Comparison of ENCODE assay signal across 8 mouse cellular contexts in genomic region chr16:17797812-17798311, GRCm38 (mm10). TPM values are rescaled to one million over a fixed set of nuclear protein-coding genes. Genes with fewer than 3 reads are reported as not detected.
DNase-seq lines count a peak whose midpoint lies in the region; ATAC-seq lines count a peak whose summit lies in the region.

No protein-coding gene starts in this region.

- ATAC-seq in lung, embryonic 16.5 days (ENCODE audit: low read depth), result peak; percentile 8
- 0 out of 2 replicates have a peak, but pooled peaks have one; percentile 3 for ATAC-seq in embryonic facial prominence, embryonic 11.5 days (replicated peaks; ENCODE audit: insufficient number of reproducible peaks, low FRiP score, low TSS enrichment, low read depth)
- no peak for ATAC-seq in hindbrain, embryonic 14.5 days (ENCODE audit: low FRiP score)
- 0 out of 2 replicates have a peak, but pooled peaks have one; percentile 1 for ATAC-seq in midbrain, embryonic 15.5 days (replicated peaks)

- H3K27ac ChIP-seq in lung, embryonic 16.5 days (ENCODE audit: low read length), result peak overlapping the region; percentile 97
- peak overlapping the region; percentile 94 for H3K27ac ChIP-seq in embryonic facial prominence, embryonic 11.5 days (replicated peaks; ENCODE audit: low read depth, low read length)
- no peak overlapping the region for H3K27ac ChIP-seq in hindbrain, embryonic 14.5 days
- no peak overlapping the region for H3K27ac ChIP-seq in midbrain, embryonic 15.5 days

- H3K36me3 ChIP-seq in lung, embryonic 16.5 days (ENCODE audit: control insufficient read depth, insufficient read depth, low read length), result no peaks in the 10 kb centered on the region
- no peaks in the 10 kb centered on the region; the same call in 1 of the 2 replicates for H3K36me3 ChIP-seq in embryonic facial prominence, embryonic 11.5 days (replicated peaks; ENCODE audit: control insufficient read depth, insufficient read depth, low read depth, low read length)
- H3K36me3 ChIP-seq in hindbrain, embryonic 14.5 days (replicated peaks; ENCODE audit: control insufficient read depth, insufficient read depth), result peaks cover 7% of the 10 kb centered on the region; the same call in 1 of the 2 replicates
- peaks cover 3% of the 10 kb centered on the region; the same call in 1 of the 2 replicates for H3K36me3 ChIP-seq in midbrain, embryonic 15.5 days (replicated peaks)

- H3K9me3 ChIP-seq in lung, embryonic 16.5 days (ENCODE audit: control insufficient read depth, low read length), result no peaks in the 10 kb centered on the region
- H3K9me3 ChIP-seq in embryonic facial prominence, embryonic 11.5 days (replicated peaks; ENCODE audit: control insufficient read depth, low read length), result no peaks in the 10 kb centered on the region
- no peaks in the 10 kb centered on the region for H3K9me3 ChIP-seq in hindbrain, embryonic 14.5 days (ENCODE audit: control insufficient read depth, low read length)
- H3K9me3 ChIP-seq in midbrain, embryonic 15.5 days, result no peaks in the 10 kb centered on the region

- 3% methylated on average over 29 of the region's 29 CpGs for WGBS in lung, embryonic 16.5 days
- 2% methylated on average over 29 of the region's 29 CpGs for WGBS in embryonic facial prominence, embryonic 11.5 days
- WGBS in hindbrain, embryonic 14.5 days, result 3% methylated on average over 29 of the region's 29 CpGs
- 4% methylated on average over 29 of the region's 29 CpGs for WGBS in midbrain, embryonic 15.5 days

- H3K9ac ChIP-seq in lung, embryonic 16.5 days (ENCODE audit: low read length), result peak overlapping the region; percentile 94
- H3K9ac ChIP-seq in embryonic facial prominence, embryonic 11.5 days (replicated peaks; ENCODE audit: low read length), result peak overlapping the region; percentile 94
- peak overlapping the region; percentile 61; the same call in 1 of the 2 replicates for H3K9ac ChIP-seq in hindbrain, embryonic 14.5 days
- no peak overlapping the region for H3K9ac ChIP-seq in midbrain, embryonic 15.5 days

- H3K27me3 ChIP-seq in lung, embryonic 16.5 days (ENCODE audit: control insufficient read depth, insufficient read depth, low read depth, low read length), result peaks cover 27% of the 10 kb centered on the region
- peaks cover 30% of the 10 kb centered on the region for H3K27me3 ChIP-seq in embryonic facial prominence, embryonic 11.5 days (ENCODE audit: control insufficient read depth, insufficient read depth, low read length)
- H3K27me3 ChIP-seq in hindbrain, embryonic 14.5 days (ENCODE audit: control insufficient read depth, insufficient read depth, low read length), result peaks cover 75% of the 10 kb centered on the region
- peaks cover 73% of the 10 kb centered on the region for H3K27me3 ChIP-seq in midbrain, embryonic 15.5 days (replicated peaks)

- H3K4me2 ChIP-seq in lung, embryonic 16.5 days (ENCODE audit: low read depth, low read length), result peak overlapping the region; percentile 85
- H3K4me2 ChIP-seq in embryonic facial prominence, embryonic 11.5 days (ENCODE audit: low read depth, low read length), result peak overlapping the region; percentile 87
- peak overlapping the region; percentile 79 for H3K4me2 ChIP-seq in hindbrain, embryonic 14.5 days (replicated peaks)
- peak overlapping the region; percentile 87 for H3K4me2 ChIP-seq in midbrain, embryonic 15.5 days

- H3K4me3 ChIP-seq in lung, embryonic 16.5 days (ENCODE audit: low read length), result peak overlapping the region; percentile 76
- H3K4me3 ChIP-seq in embryonic facial prominence, embryonic 11.5 days (ENCODE audit: low read depth, low read length), result peak overlapping the region; percentile 79
- peak overlapping the region; percentile 46 for H3K4me3 ChIP-seq in hindbrain, embryonic 14.5 days (replicated peaks; ENCODE audit: low read length)
- H3K4me3 ChIP-seq in midbrain, embryonic 15.5 days, result peak overlapping the region; percentile 46

- H3K4me1 ChIP-seq in lung, embryonic 16.5 days (replicated peaks; ENCODE audit: control insufficient read depth, insufficient read depth, low read length), result peaks cover 58% of the 10 kb centered on the region
- H3K4me1 ChIP-seq in embryonic facial prominence, embryonic 11.5 days (ENCODE audit: control insufficient read depth, insufficient read depth, low read length), result peaks cover 12% of the 10 kb centered on the region
- H3K4me1 ChIP-seq in hindbrain, embryonic 14.5 days (replicated peaks; ENCODE audit: control insufficient read depth, insufficient read depth, low read length), result peaks cover 15% of the 10 kb centered on the region
- peaks cover 31% of the 10 kb centered on the region for H3K4me1 ChIP-seq in midbrain, embryonic 15.5 days

- no peak for DNase-seq in lung, postnatal 25 days (ENCODE audit: low spot score)
- peak; percentile 51 for DNase-seq in embryonic facial prominence, embryonic 11.5 days (ENCODE audit: low spot score)
- DNase-seq in hindbrain, embryonic 14.5 days (ENCODE audit: low spot score), result no peak
- no peak for DNase-seq in urinary bladder, postnatal 14 days (ENCODE audit: low spot score)
- DNase-seq in spleen, postnatal 14 days (ENCODE audit: low spot score in 2 of 2), result no peak
- no peak for DNase-seq in adrenal gland, adult 8-10 months

RNA-seq across cellular contexts. Expression of gene Scarf2, which starts 0.8 kb away (rescaled TPM):
- 12.4 and 13.9 TPM in 2 replicates for polyA plus RNA-seq in lung, embryonic 16.5 days (2015; fragmentation: Nextera tagmentation; extraction: Ambion mirVana)
- polyA plus RNA-seq in embryonic facial prominence, embryonic 11.5 days (2014; fragmentation: Nextera tagmentation; extraction: Ambion mirVana), result 13.5 and 15.3 TPM in 2 replicates
- polyA plus RNA-seq in hindbrain, embryonic 14.5 days (2014; fragmentation: Nextera tagmentation; extraction: Ambion mirVana), result 2.9 and 3.4 TPM in 2 replicates
- polyA plus RNA-seq in midbrain, embryonic 15.5 days (2015; fragmentation: Nextera tagmentation; extraction: Ambion mirVana), result 1.7 and 2.6 TPM in 2 replicates
- total RNA-seq in adrenal gland, adult 8-10 months (2022), result 10 to 100 TPM; 11.8 to 14.9 (median 13.1) TPM

RNA-seq across cellular contexts. Expression of gene B830017H08Rik, which starts 35.1 kb away (rescaled TPM):
- not detected in 2 replicates for polyA plus RNA-seq in lung, embryonic 16.5 days (2015; fragmentation: Nextera tagmentation; extraction: Ambion mirVana)
- not detected in 2 replicates for polyA plus RNA-seq in embryonic facial prominence, embryonic 11.5 days (2014; fragmentation: Nextera tagmentation; extraction: Ambion mirVana)
- polyA plus RNA-seq in hindbrain, embryonic 14.5 days (2014; fragmentation: Nextera tagmentation; extraction: Ambion mirVana), result 6.0 and 6.1 TPM in 2 replicates
- 3.5 and 4.9 TPM in 2 replicates for polyA plus RNA-seq in midbrain, embryonic 15.5 days (2015; fragmentation: Nextera tagmentation; extraction: Ambion mirVana)
- not detected for total RNA-seq in adrenal gland, adult 8-10 months (2022)

RNA-seq across cellular contexts. Expression of gene Klhl22, which starts 38.4 kb away (rescaled TPM):
- polyA plus RNA-seq in lung, embryonic 16.5 days (2015; fragmentation: Nextera tagmentation; extraction: Ambion mirVana), result 59.0 and 62.8 TPM in 2 replicates
- 48.0 and 58.1 TPM in 2 replicates for polyA plus RNA-seq in embryonic facial prominence, embryonic 11.5 days (2014; fragmentation: Nextera tagmentation; extraction: Ambion mirVana)
- 82.1 and 96.0 TPM in 2 replicates for polyA plus RNA-seq in hindbrain, embryonic 14.5 days (2014; fragmentation: Nextera tagmentation; extraction: Ambion mirVana)
- polyA plus RNA-seq in midbrain, embryonic 15.5 days (2015; fragmentation: Nextera tagmentation; extraction: Ambion mirVana), result 93.2 and 93.4 TPM in 2 replicates
- total RNA-seq in adrenal gland, adult 8-10 months (2022), result 10 to 100 TPM; 40.5 to 65.6 (median 50.8) TPM

RNA-seq across cellular contexts. Expression of gene Car15, which starts 40.3 kb away (rescaled TPM):
- 4.1 and 4.5 TPM in 2 replicates for polyA plus RNA-seq in lung, embryonic 16.5 days (2015; fragmentation: Nextera tagmentation; extraction: Ambion mirVana)
- polyA plus RNA-seq in embryonic facial prominence, embryonic 11.5 days (2014; fragmentation: Nextera tagmentation; extraction: Ambion mirVana), result 1.7 and 2.0 TPM in 2 replicates
- 2.5 and 3.4 TPM in 2 replicates for polyA plus RNA-seq in hindbrain, embryonic 14.5 days (2014; fragmentation: Nextera tagmentation; extraction: Ambion mirVana)
- polyA plus RNA-seq in midbrain, embryonic 15.5 days (2015; fragmentation: Nextera tagmentation; extraction: Ambion mirVana), result 3.9 and 5.2 TPM in 2 replicates
- 1 to 10 TPM in 3 of 4 experiments, under 1 TPM in 1; 0.94 to 3.6 (median 2.3) TPM for total RNA-seq in adrenal gland, adult 8-10 months (2022)

Comparison
In these comparisons a context has a peak if more than half of its experiments do, and no peak if none do; other contexts are left out.
1. H3K27ac ChIP-seq: peak in lung, embryonic 16.5 days (single experiment) and embryonic facial prominence, embryonic 11.5 days (single experiment); none in hindbrain, embryonic 14.5 days (single experiment) and midbrain, embryonic 15.5 days (single experiment).
2. Peak in every context shown above with its lines, with median percentiles within 50 percentile points of each other: H3K4me2 ChIP-seq and H3K4me3 ChIP-seq.